Mouse (Mus musculus) kidney, embryonic 16.5 days (tissue): ENCODE measurements around the gene Wnt6. TPM values are rescaled to one million over a fixed set of nuclear protein-coding genes. Genes with fewer than 3 reads are reported as not detected.

Experiments used
- ATAC-seq: fragments of 200-750 bp; cut with Nextera tagmentation; 2 replicates; pipeline ENCODE4 v1.8.0; 2017; ENCODE audit warnings: moderate TSS enrichment; ENCODE audit not compliant: low FRiP score, low TSS enrichment
- H3K27ac ChIP-seq: fragments of 300-500 bp; sonication (generic); 2 replicates; pipeline ENCODE4 v1.5.1; 2014; ENCODE audit warnings: low read length
- H3K27me3 ChIP-seq: fragments of 300-500 bp; sonication (generic); 2 replicates; pipeline ENCODE4 v1.6.1; 2014; ENCODE audit warnings: low read length, control low read depth, mixed read lengths; ENCODE audit not compliant: insufficient read depth
- H3K36me3 ChIP-seq: fragments of 300-500 bp; sonication (generic); 2 replicates; pipeline ENCODE4 v1.6.1; 2014; ENCODE audit warnings: low read length, control low read depth, mixed read lengths; ENCODE audit not compliant: insufficient read depth
- H3K4me1 ChIP-seq: fragments of 300-500 bp; sonication (generic); 2 replicates; pipeline ENCODE4 v1.6.1; 2014; ENCODE audit warnings: low read length, control low read depth, mixed read lengths; ENCODE audit not compliant: insufficient read depth
- H3K4me2 ChIP-seq: fragments of 300-500 bp; sonication (generic); replicated peaks from 2 replicates; pipeline ENCODE4 v1.6.1; 2014; ENCODE audit warnings: low read depth, low read length
- H3K4me3 ChIP-seq: fragments of 300-500 bp; sonication (generic); 2 replicates; pipeline ENCODE4 v1.5.1; 2014; ENCODE audit warnings: mild to moderate bottlenecking, low read length
- H3K9ac ChIP-seq: fragments of 300-500 bp; sonication (generic); replicated peaks from 2 replicates; pipeline ENCODE4 v1.6.1; 2014; ENCODE audit warnings: low read length
- H3K9me3 ChIP-seq: fragments of 300-500 bp; sonication (generic); 2 replicates; pipeline ENCODE4 v1.6.1; 2016; ENCODE audit warnings: low read length, control low read depth
- WGBS: fragments of 180-500 bp; shearing (Covaris S2); extraction: QIAGEN DNeasy Blood & Tissue Kit; methylation state at CpG from one replicate; pipeline ENCODE4 v1.1.7; 2014; 5-methylcytosine and 5-hydroxymethylcytosine counted together
- polyA plus RNA-seq: library from polyadenylated mRNA; unstranded; fragments of >200 nt; fragmentation: Nextera tagmentation; extraction: Ambion mirVana; gene quantifications from 2 replicates; pipeline ENCODE4 v1.2.1, GENCODE M21; 2015

Gene Wnt6
- polyA plus RNA-seq, 1 experiment from 2014 or later = 2.5 TPM

DNA sequence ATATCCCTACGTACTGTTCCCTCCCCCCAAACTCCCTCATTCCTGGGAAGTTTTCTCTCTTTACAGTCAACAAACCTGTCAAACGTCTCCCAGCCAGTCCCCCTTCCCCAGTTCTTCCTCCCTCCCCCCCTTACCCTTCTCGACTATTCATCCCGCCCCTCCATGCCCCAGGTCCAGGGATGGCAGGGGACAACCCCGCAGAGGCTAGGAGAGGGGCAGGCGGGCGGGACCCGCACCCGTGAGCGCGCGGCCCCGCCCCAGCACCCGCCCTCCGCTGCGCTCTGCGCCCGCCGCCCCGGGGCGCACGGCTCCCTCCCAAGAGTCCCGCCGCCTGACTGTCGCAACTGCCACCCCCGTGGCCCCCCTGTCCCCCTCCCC, 236 bp upstream of the Wnt6 start:
- H3K4me1 ChIP-seq = peaks cover 26% of the 10 kb centered on the region
- peak overlapping the region; percentile 54 for H3K4me3 ChIP-seq
- H3K9me3 ChIP-seq = no peaks in the 10 kb centered on the region
- H3K4me2 ChIP-seq = peak overlapping the region; percentile 92
- no peak overlapping the region for H3K27ac ChIP-seq
- peaks cover 64% of the 10 kb centered on the region for H3K27me3 ChIP-seq
- WGBS = 0% methylated on average over 11 of the region's 26 CpGs
- H3K9ac ChIP-seq = peak overlapping the region; percentile 51; the same call in 1 of the 2 replicates
- H3K36me3 ChIP-seq = no peaks in the 10 kb centered on the region
- peak; percentile 37; the same call in 1 of the 2 replicates for ATAC-seq

DNA sequence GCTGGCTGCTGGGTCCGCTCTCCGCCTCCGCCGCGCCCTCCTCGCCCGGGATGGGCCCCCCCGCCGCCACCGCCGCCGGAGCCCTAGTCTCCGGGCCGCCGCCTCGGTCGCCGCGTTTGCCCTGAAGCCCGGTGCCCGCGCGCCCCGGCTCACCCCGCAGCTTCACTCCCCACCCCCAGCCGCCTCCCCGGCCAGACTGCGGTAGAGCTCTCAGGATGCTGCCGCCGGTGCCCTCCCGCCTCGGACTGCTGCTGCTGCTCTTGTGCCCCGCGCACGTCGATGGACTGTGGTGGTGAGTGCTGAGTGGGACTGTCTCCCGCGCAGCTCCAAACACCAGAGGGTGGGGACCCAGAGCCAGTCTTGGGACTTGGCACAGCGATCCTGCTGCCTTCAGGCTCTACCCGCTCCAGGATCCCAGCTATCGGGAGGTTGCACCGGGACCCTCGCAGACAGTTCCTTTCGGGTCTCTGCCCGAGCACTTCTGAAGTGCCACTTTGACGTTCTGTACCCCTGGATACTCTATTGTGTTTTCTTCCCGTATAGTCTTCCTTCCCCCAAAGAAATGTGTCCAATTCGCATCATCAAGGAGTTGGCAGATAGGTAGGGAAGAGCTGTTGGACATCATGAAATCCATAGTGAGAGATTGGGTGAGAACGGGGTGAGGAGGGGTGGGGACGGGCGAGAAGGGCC, 384 bp downstream of the Wnt6 start:
- peak overlapping the region; percentile 51 for H3K9ac ChIP-seq
- H3K4me1 ChIP-seq = peaks cover 26% of the 10 kb centered on the region
- H3K27ac ChIP-seq = no peak overlapping the region
- peak overlapping the region; percentile 92 for H3K4me2 ChIP-seq
- peaks cover 67% of the 10 kb centered on the region for H3K27me3 ChIP-seq
- WGBS = under 1% methylated on average over 49 of the region's 51 CpGs
- H3K4me3 ChIP-seq = peak overlapping the region; percentile 54
- ATAC-seq = no peak; the same call in 1 of the 2 replicates
- no peaks in the 10 kb centered on the region for H3K9me3 ChIP-seq
- no peaks in the 10 kb centered on the region for H3K36me3 ChIP-seq

DNA sequence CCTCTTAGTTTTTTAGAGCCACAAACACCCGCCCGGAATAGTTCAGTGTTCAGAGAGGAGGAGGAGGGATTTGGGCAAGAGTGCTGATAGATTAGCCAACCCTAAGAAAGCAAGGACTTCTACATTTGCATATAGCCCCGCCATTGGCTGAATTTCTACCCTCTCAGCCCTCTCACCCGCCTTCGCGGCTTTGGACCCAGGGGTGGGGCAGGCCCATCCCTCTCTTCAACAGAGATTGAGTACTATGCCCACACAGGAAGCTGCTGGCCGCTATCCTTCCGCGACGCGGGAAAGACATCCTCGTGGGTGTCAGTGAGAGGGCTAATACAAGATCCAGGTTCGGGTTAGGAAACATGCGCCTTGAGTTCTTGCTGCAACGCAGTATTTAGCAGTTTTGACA, 1.4 kb downstream of the Wnt6 start:
- H3K4me2 ChIP-seq = peak overlapping the region; percentile 92
- under 1% methylated on average over 15 of the region's 15 CpGs for WGBS
- H3K27me3 ChIP-seq = peaks cover 61% of the 10 kb centered on the region
- peak; percentile 93 for ATAC-seq
- H3K4me1 ChIP-seq = peaks cover 26% of the 10 kb centered on the region
- no peaks in the 10 kb centered on the region for H3K9me3 ChIP-seq
- H3K27ac ChIP-seq = no peak overlapping the region
- peak overlapping the region; percentile 54 for H3K4me3 ChIP-seq
- H3K36me3 ChIP-seq = no peaks in the 10 kb centered on the region
- H3K9ac ChIP-seq = no peak overlapping the region

DNA sequence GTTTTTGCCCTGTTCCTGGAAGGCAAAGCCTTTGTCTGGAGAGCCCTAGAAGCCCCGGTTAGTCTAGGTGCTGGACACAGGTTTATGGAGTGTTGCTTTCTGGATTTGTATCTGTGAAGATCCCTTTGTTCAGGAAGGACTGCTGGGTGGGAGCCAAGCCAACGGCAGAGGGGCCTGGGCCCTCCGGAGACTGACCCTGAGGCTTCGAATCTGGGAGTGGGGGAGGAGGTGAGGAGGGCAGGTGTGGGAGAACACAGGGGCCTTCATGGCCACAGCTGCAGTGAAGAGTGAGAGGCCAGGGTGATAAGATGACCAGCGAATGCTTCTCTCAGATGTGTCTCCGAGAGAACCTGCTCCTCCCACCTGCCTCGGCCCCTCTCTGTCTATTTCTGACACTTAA, 2.4 kb downstream of the Wnt6 start:
- Histone ChIP-seq H3K4me2 (no peak overlapping the region), H3K9ac (no peak overlapping the region), H3K9me3 (no peaks in the 10 kb centered on the region), H3K4me1 (peaks cover 26% of the 10 kb centered on the region), H3K27ac (no peak overlapping the region), H3K27me3 (peaks cover 54% of the 10 kb centered on the region), H3K36me3 (no peaks in the 10 kb centered on the region), H3K4me3 (no peak overlapping the region)
- 11% methylated on average over 7 of the region's 7 CpGs for WGBS
- ATAC-seq = no peak

DNA sequence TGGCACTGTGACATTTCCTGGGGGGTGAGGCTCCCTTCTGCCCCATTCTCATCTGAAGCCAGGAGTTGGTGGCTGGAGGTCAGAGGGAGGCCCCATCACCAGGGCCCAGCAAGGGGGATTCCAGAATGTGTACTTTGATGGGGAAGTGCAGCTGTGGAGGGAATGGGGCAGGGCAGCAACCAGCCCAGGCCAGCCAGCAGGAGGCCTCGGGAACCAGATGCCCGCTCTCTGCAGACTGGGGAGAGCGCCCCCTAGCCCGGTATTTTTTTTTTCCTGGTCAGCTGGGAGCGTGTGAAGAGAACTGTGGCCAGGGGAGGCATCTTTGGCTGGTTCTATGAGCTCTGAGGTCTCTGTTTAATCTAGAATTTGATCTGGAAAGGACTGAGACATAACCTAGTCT, 4.1 kb downstream of the Wnt6 start:
- 10% methylated on average over 5 of the region's 5 CpGs for WGBS
- peaks cover 50% of the 10 kb centered on the region for H3K27me3 ChIP-seq
- no peak for ATAC-seq

DNA sequence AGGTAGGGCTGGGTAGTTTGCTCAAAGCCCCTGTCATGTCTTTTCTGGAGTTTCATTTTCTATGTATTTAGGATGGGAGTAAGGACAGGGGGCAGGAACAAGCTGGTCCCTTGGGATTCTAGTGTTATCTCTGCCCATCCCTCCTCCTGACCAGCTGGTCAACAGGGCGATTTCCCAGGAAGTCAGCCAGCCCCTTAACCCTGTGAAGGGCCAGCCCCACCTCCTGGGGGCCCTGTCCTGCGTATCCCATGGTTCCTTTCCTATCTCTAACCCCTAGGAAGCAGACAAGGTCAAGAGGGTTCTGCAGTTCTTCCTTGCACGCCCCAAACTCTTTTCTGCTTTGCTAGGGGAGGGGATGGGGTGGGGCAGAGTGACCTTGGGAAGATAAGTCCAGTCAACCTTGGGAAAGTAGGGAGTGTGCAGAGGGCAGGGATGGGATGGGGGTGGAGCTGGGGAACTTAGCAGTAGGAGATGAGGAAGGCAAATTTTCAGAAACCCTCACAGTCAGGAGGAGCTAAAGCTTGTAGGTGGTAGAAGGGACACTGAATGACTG, 7.3 kb downstream of the Wnt6 start:
- H3K9me3 ChIP-seq = no peaks in the 10 kb centered on the region
- H3K36me3 ChIP-seq = no peaks in the 10 kb centered on the region
- peaks cover 14% of the 10 kb centered on the region for H3K4me1 ChIP-seq
- no peak for ATAC-seq
- no peak overlapping the region for H3K9ac ChIP-seq
- H3K27me3 ChIP-seq = peaks cover 55% of the 10 kb centered on the region
- H3K4me2 ChIP-seq = no peak overlapping the region
- H3K4me3 ChIP-seq = no peak overlapping the region
- H3K27ac ChIP-seq = no peak overlapping the region
- 39% methylated on average over 3 of the region's 3 CpGs for WGBS

More for the DNA sequence above, 4.1 kb downstream of the Wnt6 start:
- Histone ChIP-seq H3K9ac (no peak overlapping the region), H3K27ac (no peak overlapping the region), H3K4me1 (peaks cover 19% of the 10 kb centered on the region), H3K9me3 (no peaks in the 10 kb centered on the region), H3K36me3 (no peaks in the 10 kb centered on the region), H3K4me2 (no peak overlapping the region), H3K4me3 (no peak overlapping the region)

DNA sequence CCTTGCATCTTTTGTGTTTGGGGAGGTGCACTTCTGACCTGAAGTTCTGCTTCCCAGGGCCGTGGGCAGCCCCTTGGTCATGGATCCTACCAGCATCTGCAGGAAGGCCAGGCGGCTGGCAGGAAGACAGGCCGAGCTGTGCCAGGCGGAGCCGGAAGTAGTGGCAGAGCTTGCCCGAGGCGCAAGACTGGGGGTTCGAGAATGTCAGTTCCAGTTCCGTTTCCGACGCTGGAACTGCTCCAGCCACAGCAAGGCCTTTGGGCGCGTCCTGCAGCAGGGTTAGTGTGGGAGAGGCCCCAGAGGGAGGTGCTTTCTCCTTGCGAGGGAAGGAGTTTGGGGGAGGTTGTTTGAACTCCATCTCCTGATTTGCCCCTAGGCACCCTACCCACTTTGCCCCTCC, 10.4 kb downstream of the Wnt6 start:
- no peak overlapping the region for H3K4me3 ChIP-seq
- no peaks in the 10 kb centered on the region for H3K36me3 ChIP-seq
- no peak overlapping the region for H3K27ac ChIP-seq
- H3K4me1 ChIP-seq = peaks cover 19% of the 10 kb centered on the region
- peaks cover 4% of the 10 kb centered on the region; the same call in 1 of the 2 replicates for H3K9me3 ChIP-seq
- ATAC-seq = no peak
- H3K9ac ChIP-seq = no peak overlapping the region
- WGBS = 15% methylated on average over 14 of the region's 14 CpGs
- H3K4me2 ChIP-seq = no peak overlapping the region
- peaks cover 74% of the 10 kb centered on the region for H3K27me3 ChIP-seq

DNA sequence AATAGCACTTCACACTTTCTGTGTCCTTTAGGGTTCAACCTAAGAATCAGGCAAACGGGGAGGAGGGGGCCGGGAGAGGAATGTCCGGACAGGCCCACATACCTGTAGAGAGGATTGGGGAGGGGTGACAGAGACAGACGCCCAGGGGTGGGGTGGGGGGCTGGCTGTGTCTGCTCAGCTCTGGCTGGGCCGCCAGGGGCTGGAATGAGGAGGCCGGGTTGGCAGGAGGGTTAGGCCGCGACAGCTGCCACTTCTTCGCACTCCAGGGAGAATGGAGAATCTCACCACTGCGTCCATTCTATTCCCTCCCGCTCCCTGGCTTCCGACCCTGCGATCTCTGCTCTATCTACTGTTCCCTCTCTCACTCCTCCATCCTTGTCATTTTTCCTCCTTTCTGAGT, 11.9 kb downstream of the Wnt6 start:
- no peak for ATAC-seq
- no peak overlapping the region for H3K9ac ChIP-seq
- no peaks in the 10 kb centered on the region for H3K36me3 ChIP-seq
- peaks cover 89% of the 10 kb centered on the region for H3K27me3 ChIP-seq
- peak overlapping the region; percentile 84 for H3K4me2 ChIP-seq
- peaks cover 19% of the 10 kb centered on the region for H3K4me1 ChIP-seq
- no peak overlapping the region for H3K27ac ChIP-seq
- H3K4me3 ChIP-seq = peak overlapping the region; percentile 53
- WGBS = 4% methylated on average over 13 of the region's 13 CpGs
- H3K9me3 ChIP-seq = peaks cover 4% of the 10 kb centered on the region; the same call in 1 of the 2 replicates

DNA sequence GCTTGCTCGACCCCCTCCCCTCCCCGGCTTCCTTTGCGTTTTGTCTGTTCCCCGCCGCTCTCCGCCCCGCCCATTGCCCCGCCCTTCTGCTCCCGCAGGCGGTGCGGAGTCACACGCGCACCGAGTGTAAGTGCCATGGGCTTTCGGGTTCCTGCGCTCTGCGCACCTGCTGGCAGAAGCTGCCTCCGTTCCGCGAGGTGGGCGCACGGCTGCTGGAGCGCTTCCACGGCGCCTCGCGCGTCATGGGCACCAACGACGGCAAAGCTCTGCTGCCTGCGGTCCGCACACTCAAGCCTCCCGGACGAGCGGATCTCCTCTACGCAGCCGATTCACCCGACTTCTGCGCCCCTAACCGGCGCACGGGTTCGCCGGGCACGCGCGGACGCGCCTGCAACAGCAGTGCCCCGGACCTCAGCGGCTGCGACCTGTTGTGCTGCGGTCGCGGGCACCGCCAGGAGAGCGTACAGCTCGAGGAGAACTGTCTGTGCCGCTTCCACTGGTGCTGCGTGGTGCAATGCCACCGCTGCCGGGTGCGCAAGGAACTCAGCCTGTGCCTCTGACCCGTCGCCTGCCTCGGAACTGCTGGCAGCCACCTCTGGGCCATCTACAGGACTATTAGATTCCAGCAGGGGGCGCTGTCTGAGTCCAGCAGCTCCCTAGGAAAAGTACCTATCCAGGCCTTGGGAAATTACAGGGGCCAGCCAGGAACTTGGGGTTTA, 12.5 kb downstream of the Wnt6 start:
- under 1% methylated on average over 65 of the region's 67 CpGs for WGBS
- H3K4me3 ChIP-seq = peak overlapping the region; percentile 53
- peaks cover 22% of the 10 kb centered on the region for H3K4me1 ChIP-seq
- no peak overlapping the region for H3K27ac ChIP-seq
- peaks cover 93% of the 10 kb centered on the region for H3K27me3 ChIP-seq
- peaks cover 4% of the 10 kb centered on the region; the same call in 1 of the 2 replicates for H3K9me3 ChIP-seq
- no peaks in the 10 kb centered on the region for H3K36me3 ChIP-seq
- H3K4me2 ChIP-seq = peak overlapping the region; percentile 84
- H3K9ac ChIP-seq = peak overlapping the region; percentile 40
- ATAC-seq = 0 out of 2 replicates have a peak, but pooled peaks have one; percentile 18
